Mouse (Mus musculus) frontal cortex, postnatal 10 days (tissue): ENCODE measurements around the gene Ndrg2.
"Not testable (repeated sequence)": the region's sequence is repeated elsewhere in the genome, so short reads cannot be mapped to it uniquely, and the experiment has no call there.

Source experiments
- DNase-seq, 2 experiments: peaks; one replicate each; pipeline ENCODE4 v3.0.0; 2022; ENCODE audit warnings: low spot score in 2 of 2, mixed read lengths in 1 of 2

Ndrg2 gene

GRCm38 (mm10) chr14:51877517-51877916 lies 36.4 kb downstream of the Ndrg2 start:
- DNase-seq: no peak

- DNase-seq: no peak
Observed at GRCm38 (mm10) chr14:51871741-51872140, 42.2 kb downstream of the Ndrg2 start.

- no peak for DNase-seq
Observed at GRCm38 (mm10) chr14:51870756-51871155, 43.2 kb downstream of the Ndrg2 start.

GRCm38 (mm10) chr14:51863603-51864002 lies 50.4 kb downstream of the Ndrg2 start:
- not testable (repeated sequence) for DNase-seq

GRCm38 (mm10) chr14:51855280-51855679 lies 58.7 kb downstream of the Ndrg2 start:
- DNase-seq: not testable (repeated sequence)
